Mouse (Mus musculus) erythroblast, embryonic 14.5 days (primary cell): Measurements from ENCODE around the gene Ctsw.

Experiments
- GATA1 ChIP-seq: IDR thresholded peaks from 2 replicates; pipeline ENCODE4 v1.6.1; 2012; ENCODE audit warnings: low read length, inconsistent platforms, mixed read lengths
- TAL1 ChIP-seq: IDR thresholded peaks from 3 replicates; pipeline ENCODE4 v1.6.1; 2012; ENCODE audit warnings: low read length, inconsistent platforms, mixed read lengths

DNA sequence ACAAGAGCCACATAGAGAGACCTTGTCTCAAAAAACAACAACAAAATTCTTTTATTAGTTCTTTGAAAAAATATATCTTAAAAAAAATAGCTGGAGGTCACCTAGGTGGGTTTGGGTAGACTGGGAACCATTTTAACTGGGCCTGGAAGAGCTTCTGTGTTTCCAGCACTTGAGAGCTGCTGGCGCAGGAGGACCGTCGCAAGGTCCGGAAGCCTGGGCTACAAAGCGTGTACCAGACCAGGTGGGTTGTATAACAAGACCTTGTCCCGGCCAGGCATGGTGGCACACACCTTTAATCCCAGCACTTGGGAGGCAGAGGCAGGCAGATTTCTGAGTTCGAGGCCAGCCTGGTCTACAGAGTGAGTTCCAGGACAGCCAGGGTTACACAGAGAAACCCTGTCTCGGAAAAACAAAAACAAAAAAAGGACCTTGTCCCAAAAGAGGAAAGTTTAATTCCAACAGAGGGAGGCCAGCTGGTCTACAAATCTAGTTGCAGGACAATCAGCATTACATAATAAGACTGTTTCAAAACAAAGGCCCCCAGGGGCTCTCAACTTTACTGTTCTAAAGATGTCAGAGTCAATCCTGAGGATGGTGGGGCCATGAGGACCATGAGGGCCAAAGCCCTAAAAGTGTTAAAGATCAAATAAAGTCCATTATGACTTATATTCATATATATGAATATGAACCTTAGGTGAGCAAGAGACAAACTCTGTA, 49.4 kb downstream of the Ctsw start:
- TF ChIP-seq TAL1 (no peak), GATA1 (no peak)
